Mouse (Mus musculus) stomach, postnatal 0 days (tissue): Measurements from ENCODE around the gene Slpi.

ENCODE experiments used
- CTCF ChIP-seq: IDR thresholded peaks from 2 replicates; pipeline ENCODE4 v1.5.1; 2016; ENCODE audit warnings: antibody characterized with exemption, low read depth, mild to moderate bottlenecking, moderate library complexity
- EP300 ChIP-seq: optimal IDR thresholded peaks from 2 replicates; pipeline ENCODE3; 2016; ENCODE audit warnings: antibody characterized with exemption

GRCm38 (mm10) chr2:164366947-164367346, 21.9 kb downstream of the Slpi start:
- TF ChIP-seq CTCF: no peak
- TF ChIP-seq EP300: no peak
